Mouse (Mus musculus) neural tube, embryonic 11.5 days (tissue): ENCODE results near the gene Rpusd1. TPM values are rescaled to one million over a fixed set of nuclear protein-coding genes. Genes with fewer than 3 reads are reported as not detected.

Source experiments
- ATAC-seq: fragments of 200-750 bp; cut with Nextera tagmentation; 2 replicates; pipeline ENCODE4 v1.8.0; 2017; ENCODE audit warnings: moderate number of reproducible peaks, mild to moderate bottlenecking, moderate TSS enrichment, moderate library complexity; ENCODE audit not compliant: insufficient read depth, low FRiP score, low TSS enrichment
- DNase-seq: peaks from one replicate; pipeline ENCODE4 v3.0.0-alpha.2; 2015; ENCODE audit warnings: low spot score
- H3K27ac ChIP-seq: fragments of 300-500 bp; sonication (generic); 2 replicates; pipeline ENCODE4 v1.5.1; 2014; ENCODE audit warnings: low read depth, mild to moderate bottlenecking, low read length
- H3K27me3 ChIP-seq: fragments of 300-500 bp; sonication (generic); 2 replicates; pipeline ENCODE4 v1.6.1; 2014; ENCODE audit warnings: mild to moderate bottlenecking, low read length, mixed read lengths; ENCODE audit not compliant: control insufficient read depth, insufficient read depth
- H3K36me3 ChIP-seq: fragments of 300-500 bp; sonication (generic); 2 replicates; pipeline ENCODE4 v1.6.1; 2014; ENCODE audit warnings: mild to moderate bottlenecking, low read length, moderate library complexity, mixed read lengths; ENCODE audit not compliant: control insufficient read depth, insufficient read depth
- H3K4me1 ChIP-seq: fragments of 300-500 bp; sonication (generic); 2 replicates; pipeline ENCODE4 v1.6.1; 2014; ENCODE audit warnings: low read length, mixed read lengths; ENCODE audit not compliant: control insufficient read depth, insufficient read depth
- H3K4me2 ChIP-seq: fragments of 300-500 bp; sonication (generic); 2 replicates; pipeline ENCODE4 v1.6.1; 2014; ENCODE audit warnings: low read depth, mild to moderate bottlenecking, moderate library complexity
- H3K4me3 ChIP-seq: fragments of 300-500 bp; sonication (generic); 2 replicates; pipeline ENCODE4 v1.5.1; 2014; ENCODE audit warnings: low read depth, low read length
- H3K9ac ChIP-seq: fragments of 300-500 bp; sonication (generic); 2 replicates; pipeline ENCODE4 v1.6.1; 2014; ENCODE audit warnings: mild to moderate bottlenecking, low read length
- H3K9me3 ChIP-seq: fragments of 300-500 bp; sonication (generic); 2 replicates; pipeline ENCODE4 v1.6.1; 2016; ENCODE audit warnings: low read length; ENCODE audit not compliant: control insufficient read depth
- WGBS: fragments of 180-500 bp; shearing (Covaris S2); extraction: QIAGEN DNeasy Blood & Tissue Kit; methylation state at CpG from one replicate; pipeline ENCODE4 v1.1.7; 2014; 5-methylcytosine and 5-hydroxymethylcytosine counted together
- microRNA-seq: library from miRNA; unstranded; fragments of <30 nt; microRNA quantifications from one replicate; pipeline ENCODE4, GENCODE M21; 2016
- polyA plus RNA-seq: library from polyadenylated mRNA; unstranded; fragments of >200 nt; fragmentation: Nextera tagmentation; extraction: Ambion mirVana; gene quantifications from 2 replicates; pipeline ENCODE4 v1.2.1, GENCODE M21; 2014

The Rpusd1 gene
- polyA plus RNA-seq, 1 experiment from 2014 or later, result 22.9 TPM

GRCm38 (mm10) chr17:25775318-25776062, 48.0 kb downstream of the Rpusd1 start:
- no peak for DNase-seq
- no peak overlapping the region for H3K9ac ChIP-seq
- no peak overlapping the region for H3K4me3 ChIP-seq
- no peaks in the 10 kb centered on the region for H3K9me3 ChIP-seq
- peaks cover 9% of the 10 kb centered on the region for H3K4me1 ChIP-seq
- no peak overlapping the region for H3K27ac ChIP-seq
- WGBS, result 82% methylated on average over 10 of the region's 10 CpGs
- no peak for ATAC-seq
- H3K36me3 ChIP-seq, result no peaks in the 10 kb centered on the region
- H3K27me3 ChIP-seq, result no peaks in the 10 kb centered on the region
- no peak overlapping the region for H3K4me2 ChIP-seq

GRCm38 (mm10) chr17:25777948-25778347, 50.5 kb downstream of the Rpusd1 start:
- no peak for ATAC-seq
- no peak overlapping the region for H3K4me3 ChIP-seq
- H3K4me1 ChIP-seq, result peaks cover 9% of the 10 kb centered on the region
- DNase-seq, result no peak
- H3K9me3 ChIP-seq, result no peaks in the 10 kb centered on the region
- H3K36me3 ChIP-seq, result no peaks in the 10 kb centered on the region; the same call in 1 of the 2 replicates
- no peaks in the 10 kb centered on the region for H3K27me3 ChIP-seq
- H3K4me2 ChIP-seq, result no peak overlapping the region
- no peak overlapping the region for H3K9ac ChIP-seq
- no peak overlapping the region for H3K27ac ChIP-seq
- WGBS, result 88% methylated on average over 5 of the region's 5 CpGs

Small RNA genes within 50 kb of the gene (microRNA-seq; reads per million reads assigned to microRNA genes)
- gene Gm25083 (not detected), gene Mir6966 (not detected)

Other genes starting within 250 kb of the Rpusd1 start
- not detected in 2 replicates for gene Sstr5, start 230.4 kb upstream of the Rpusd1 start, polyA plus RNA-seq
- 6.5 and 9.1 TPM in 2 replicates for gene Sox8, start 157.0 kb upstream of the Rpusd1 start, polyA plus RNA-seq
- gene Lmf1, start 148.6 kb upstream of the Rpusd1 start, polyA plus RNA-seq, result 23.6 and 23.9 TPM in 2 replicates
- 2.8 and 3.3 TPM in 2 replicates for gene Gng13, start 10.5 kb upstream of the Rpusd1 start, polyA plus RNA-seq
- gene Chtf18, start 251 bp upstream of the Rpusd1 start, polyA plus RNA-seq, result 20.3 and 22.5 TPM in 2 replicates
- 0.13 TPM in 1 of 2 replicates, not detected in the other for gene Mslnl, start 8.4 kb downstream of the Rpusd1 start, polyA plus RNA-seq
- 0.42 TPM in 1 of 2 replicates, not detected in the other for gene Msln, start 26.7 kb downstream of the Rpusd1 start, polyA plus RNA-seq
- gene Narfl, start 46.1 kb downstream of the Rpusd1 start, polyA plus RNA-seq, result 22.9 and 27.8 TPM in 2 replicates
- gene Haghl, start 58.0 kb downstream of the Rpusd1 start, polyA plus RNA-seq, result 74.6 and 77.3 TPM in 2 replicates
- gene Ccdc78, start 58.9 kb downstream of the Rpusd1 start, polyA plus RNA-seq, result 0.15 and 0.34 TPM in 2 replicates
- 65.7 and 66.6 TPM in 2 replicates for gene Fam173a, start 65.2 kb downstream of the Rpusd1 start, polyA plus RNA-seq
- 0.78 TPM in 1 of 2 replicates, not detected in the other for gene AC134908.4, start 68.0 kb downstream of the Rpusd1 start, polyA plus RNA-seq
- 29.4 and 38.8 TPM in 2 replicates for gene Metrn, start 69.5 kb downstream of the Rpusd1 start, polyA plus RNA-seq
- gene Fbxl16, start 81.4 kb downstream of the Rpusd1 start, polyA plus RNA-seq, result 13.2 and 14.7 TPM in 2 replicates
- 29.2 and 31.8 TPM in 2 replicates for gene Wdr24, start 96.0 kb downstream of the Rpusd1 start, polyA plus RNA-seq
- 52.1 and 55.6 TPM in 2 replicates for gene Jmjd8, start 101.2 kb downstream of the Rpusd1 start, polyA plus RNA-seq
- 327 and 334 TPM in 2 replicates for gene Stub1, start 105.7 kb downstream of the Rpusd1 start, polyA plus RNA-seq
- gene Rhbdl1, start 109.6 kb downstream of the Rpusd1 start, polyA plus RNA-seq, result 4.3 and 4.4 TPM in 2 replicates
- 1.2 and 2.9 TPM in 2 replicates for gene Gm20683, start 114.1 kb downstream of the Rpusd1 start, polyA plus RNA-seq
- 8.6 and 10.5 TPM in 2 replicates for gene Rhot2, start 117.2 kb downstream of the Rpusd1 start, polyA plus RNA-seq
- 17.8 and 20.3 TPM in 2 replicates for gene Wdr90, start 133.8 kb downstream of the Rpusd1 start, polyA plus RNA-seq
- gene Mcrip2, start 141.1 kb downstream of the Rpusd1 start, polyA plus RNA-seq, result 8.2 and 8.7 TPM in 2 replicates
- 57.8 and 58.8 TPM in 2 replicates for gene Mettl26, start 147.4 kb downstream of the Rpusd1 start, polyA plus RNA-seq
- gene Wfikkn1, start 153.2 kb downstream of the Rpusd1 start, polyA plus RNA-seq, result 1.2 and 1.7 TPM in 2 replicates
- 23.6 and 25.9 TPM in 2 replicates for gene Rab40c, start 192.1 kb downstream of the Rpusd1 start, polyA plus RNA-seq
- 51.6 and 60.9 TPM in 2 replicates for gene Pigq, start 217.3 kb downstream of the Rpusd1 start, polyA plus RNA-seq
- gene Nhlrc4, start 217.3 kb downstream of the Rpusd1 start, polyA plus RNA-seq, result 0.11 and 0.38 TPM in 2 replicates
- gene A930017K11Rik, start 224.9 kb downstream of the Rpusd1 start, polyA plus RNA-seq, result not detected in 2 replicates